Mouse (Mus musculus) small intestine, adult 2 months (tissue): ENCODE measurements around the gene Cfap45.

Experiments used
- CTCF ChIP-seq: fragments of 200-500 bp; IDR thresholded peaks from 2 replicates; pipeline ENCODE4 v1.5.1; 2012; ENCODE audit warnings: low read depth, mild to moderate bottlenecking, control low read depth, inconsistent platforms, low read length, moderate library complexity, mixed read lengths; ENCODE audit not compliant: insufficient replicate concordance, insufficient read length; ENCODE audit errors: extremely low read depth
- POLR2A ChIP-seq: fragments of 200-500 bp; IDR thresholded peaks from 2 replicates; pipeline ENCODE4 v1.6.1; 2012; ENCODE audit warnings: low read depth, mild to moderate bottlenecking, control low read depth, inconsistent platforms, low read length, moderate library complexity

- TF ChIP-seq CTCF (no peak), POLR2A (no peak)
Observed at GRCm38 (mm10) chr1:172496030-172496429, 24.6 kb upstream of the Cfap45 start.
